Mouse (Mus musculus) thymus, postnatal 14 days (tissue): ENCODE results near the gene Sh3rf1.

Source experiments
- DNase-seq: peaks from one replicate; pipeline ENCODE4 v3.0.0; 2021

Sh3rf1 gene

GRCm38 (mm10) chr8:61224380-61225092 lies 864 bp downstream of the Sh3rf1 start:
- DNase-seq: peak; percentile 71

DNA sequence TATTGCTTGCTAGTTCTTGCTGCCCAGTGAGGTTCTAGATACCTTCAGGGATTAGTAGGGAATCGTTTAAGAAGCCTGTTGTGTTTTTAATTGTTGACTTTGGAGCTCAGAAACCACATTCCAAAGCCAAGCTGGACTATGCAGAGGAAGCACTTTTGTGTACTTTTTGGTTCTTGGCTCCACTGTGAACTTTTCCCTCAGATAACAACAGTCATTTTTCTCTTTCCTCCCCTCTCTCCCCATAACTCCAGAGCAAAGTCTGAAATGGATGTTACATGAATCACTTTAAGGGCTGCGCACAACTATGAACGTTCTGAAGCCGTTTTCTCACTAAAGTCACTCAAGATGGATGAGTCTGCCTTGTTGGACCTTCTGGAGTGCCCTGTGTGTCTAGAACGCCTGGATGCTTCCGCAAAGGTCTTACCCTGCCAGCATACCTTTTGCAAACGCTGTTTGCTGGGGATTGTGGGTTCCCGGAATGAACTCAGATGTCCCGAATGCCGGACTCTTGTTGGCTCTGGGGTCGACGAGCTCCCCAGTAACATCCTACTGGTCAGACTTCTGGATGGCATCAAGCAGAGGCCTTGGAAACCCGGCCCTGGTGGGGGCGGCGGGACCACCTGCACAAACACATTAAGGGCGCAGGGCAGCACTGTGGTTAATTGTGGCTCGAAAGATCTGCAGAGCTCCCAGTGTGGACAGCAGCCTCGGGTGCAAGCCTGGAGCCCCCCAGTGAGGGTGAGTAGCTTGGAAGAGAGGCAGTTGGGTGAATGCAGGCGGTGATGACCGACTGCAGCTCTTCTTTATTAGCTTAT lies 2.1 kb downstream of the Sh3rf1 start:
- peak; percentile 6 for DNase-seq

DNA sequence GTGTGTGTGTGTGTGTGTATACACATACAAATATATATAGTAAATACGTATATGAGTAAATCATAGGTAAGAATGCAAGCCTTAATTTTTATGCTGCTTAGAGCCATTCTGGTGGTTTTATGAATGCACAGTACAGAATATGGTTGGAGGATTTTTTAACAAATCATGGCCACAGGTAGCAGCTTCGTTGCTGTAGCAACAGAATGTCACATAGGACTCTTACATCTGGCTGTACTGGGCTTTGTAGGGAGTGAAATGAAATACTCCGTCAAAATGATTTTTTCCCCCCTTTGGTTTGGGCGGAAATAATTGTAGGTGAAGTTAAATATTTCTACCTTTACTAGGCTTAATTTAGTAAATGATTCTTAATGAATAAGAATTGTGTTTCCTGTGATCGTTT lies 3.0 kb downstream of the Sh3rf1 start:
- DNase-seq: no peak

GRCm38 (mm10) chr8:61228678-61229077 lies 5.0 kb downstream of the Sh3rf1 start:
- no peak for DNase-seq

- no peak for DNase-seq
These were observed 6.0 kb downstream of the Sh3rf1 start for GRCm38 (mm10) chr8:61229511-61230195.

DNA sequence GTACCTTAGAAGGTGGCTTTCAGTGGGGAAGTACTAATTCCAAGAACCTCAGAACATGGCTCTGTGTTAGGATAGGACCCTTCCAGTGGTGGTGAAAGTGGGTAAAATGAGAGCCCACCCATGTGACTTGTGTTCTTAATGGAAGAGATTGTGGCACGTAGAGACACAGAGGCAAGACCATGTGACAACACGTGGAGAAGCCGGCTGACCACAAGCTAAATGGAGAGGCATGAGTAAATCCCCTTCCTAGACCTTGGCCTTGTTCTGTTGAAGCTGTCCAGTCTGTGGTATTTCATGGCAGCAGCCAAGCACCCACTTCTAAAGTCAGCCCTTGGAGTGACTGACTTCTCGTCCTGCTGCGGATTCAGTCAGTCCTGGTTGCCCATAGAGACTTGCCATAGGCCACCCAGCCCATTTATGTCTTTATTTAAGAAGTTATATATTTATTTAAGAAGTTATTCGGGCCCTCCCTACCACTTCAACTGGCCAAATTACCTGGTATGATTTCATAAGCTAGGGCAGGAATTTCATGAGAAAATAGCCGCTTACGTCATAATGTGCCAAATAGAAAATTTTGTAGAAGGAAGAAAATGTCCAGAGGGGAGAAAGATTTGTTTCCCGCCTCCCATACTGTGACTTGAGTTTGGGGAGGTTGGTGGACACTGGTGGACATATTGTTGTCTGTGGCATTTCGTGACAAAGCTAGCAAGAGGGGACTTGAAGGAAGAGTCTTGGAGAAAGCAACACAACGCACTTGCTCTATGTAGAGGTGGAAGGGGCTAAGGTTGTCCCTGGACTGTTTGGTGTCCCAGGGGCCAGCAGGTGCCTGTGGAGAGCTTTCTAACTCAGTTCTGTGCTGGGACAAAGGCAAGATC lies 7.4 kb downstream of the Sh3rf1 start:
- no peak for DNase-seq

- DNase-seq: no peak
These were observed 11.8 kb downstream of the Sh3rf1 start for GRCm38 (mm10) chr8:61235499-61235898.

DNA sequence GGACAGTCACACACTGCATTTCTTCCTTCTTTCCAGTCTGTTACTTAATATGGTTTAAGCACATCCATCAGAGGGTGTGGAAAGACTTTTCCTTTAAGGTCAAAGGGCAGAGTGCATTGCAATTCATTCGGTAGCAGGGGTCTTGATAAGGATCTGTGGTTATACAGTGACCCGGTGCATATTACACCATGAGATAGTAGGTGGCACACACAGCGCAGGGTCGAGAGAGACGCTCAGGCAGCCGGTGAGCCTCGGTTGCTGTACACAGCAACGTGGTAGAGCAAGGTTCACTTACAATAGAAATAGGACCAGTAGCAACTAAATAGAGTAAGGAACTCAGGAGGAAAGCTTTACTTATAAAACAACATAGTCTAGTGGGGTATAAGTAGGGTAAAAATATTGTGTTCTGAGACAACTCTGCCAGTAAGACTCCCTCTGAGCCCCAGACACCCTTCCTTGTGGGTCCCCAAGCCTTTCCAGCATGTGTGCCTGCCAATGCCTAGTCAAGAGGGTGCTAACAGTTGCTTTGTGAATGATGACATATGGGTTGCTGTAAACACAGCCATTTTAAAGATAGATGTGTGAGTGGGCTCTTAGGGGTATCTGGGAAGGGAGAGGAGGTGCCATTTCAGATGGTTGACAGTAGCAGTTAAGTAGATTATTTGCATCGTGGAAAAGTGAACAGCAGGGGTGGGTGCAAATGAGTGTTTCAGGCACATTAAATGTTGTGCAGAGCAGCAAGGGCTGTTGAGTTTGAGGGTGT lies 13.0 kb downstream of the Sh3rf1 start:
- DNase-seq: no peak

DNA sequence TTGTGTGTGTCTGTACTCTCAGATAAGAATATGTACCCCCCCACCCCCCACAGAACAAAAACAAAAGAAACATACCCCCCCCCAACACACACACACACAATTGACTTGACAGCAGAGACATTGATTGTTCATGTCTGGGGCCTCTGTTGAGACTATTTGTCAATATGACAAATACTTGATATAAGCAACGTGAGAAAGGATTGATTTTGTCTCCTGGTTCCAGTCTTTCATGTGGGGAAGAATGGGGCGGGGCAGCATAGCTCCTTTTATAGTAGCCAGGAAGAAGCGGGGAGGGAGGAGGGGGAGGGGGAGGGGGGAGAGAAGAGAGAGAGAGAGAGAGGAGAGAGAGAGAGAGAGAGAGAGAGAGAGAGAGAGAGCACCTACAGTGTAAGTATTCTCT lies 15.9 kb downstream of the Sh3rf1 start:
- DNase-seq: no peak

DNA sequence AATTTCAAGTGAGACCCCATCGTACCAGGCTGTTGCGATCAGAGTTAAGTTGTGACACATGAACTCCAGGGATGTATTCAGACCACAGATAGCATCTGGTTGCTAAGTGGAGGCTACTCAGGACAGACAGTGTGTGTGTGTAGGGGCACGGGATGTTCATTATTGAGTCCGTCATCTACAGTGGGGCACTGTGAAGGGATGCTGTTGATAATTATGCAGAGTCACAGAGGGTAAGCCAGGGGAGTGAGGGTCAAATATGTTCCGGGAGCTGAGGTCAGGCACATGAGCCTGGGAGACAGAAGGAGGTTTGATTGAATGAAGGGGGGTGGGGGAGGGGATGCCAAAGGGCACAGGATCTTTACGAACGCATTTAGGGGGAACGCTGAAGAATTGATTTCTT lies 17.6 kb downstream of the Sh3rf1 start:
- no peak for DNase-seq

- no peak for DNase-seq
These were observed 19.2 kb downstream of the Sh3rf1 start for GRCm38 (mm10) chr8:61242896-61243295.

DNA sequence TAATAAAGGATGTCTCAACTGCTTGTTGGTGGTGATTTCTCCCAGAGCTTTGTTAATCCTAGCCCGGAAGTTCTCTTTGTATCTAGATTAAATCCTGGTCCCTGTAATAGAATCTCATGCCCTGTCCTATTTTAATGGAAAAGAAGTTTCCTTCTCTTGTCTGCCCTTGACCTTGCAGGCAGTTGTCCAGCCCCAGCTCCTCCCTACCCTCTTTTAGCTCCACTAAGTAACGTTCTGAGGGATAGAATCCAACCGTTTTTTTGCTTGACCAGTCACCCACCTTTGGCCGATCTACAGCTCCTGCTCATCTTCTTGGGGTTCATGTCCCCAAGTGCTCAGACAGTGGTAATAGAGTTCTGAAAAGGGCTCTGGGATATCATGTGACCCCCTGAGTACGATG lies 19.8 kb downstream of the Sh3rf1 start:
- no peak for DNase-seq

DNA sequence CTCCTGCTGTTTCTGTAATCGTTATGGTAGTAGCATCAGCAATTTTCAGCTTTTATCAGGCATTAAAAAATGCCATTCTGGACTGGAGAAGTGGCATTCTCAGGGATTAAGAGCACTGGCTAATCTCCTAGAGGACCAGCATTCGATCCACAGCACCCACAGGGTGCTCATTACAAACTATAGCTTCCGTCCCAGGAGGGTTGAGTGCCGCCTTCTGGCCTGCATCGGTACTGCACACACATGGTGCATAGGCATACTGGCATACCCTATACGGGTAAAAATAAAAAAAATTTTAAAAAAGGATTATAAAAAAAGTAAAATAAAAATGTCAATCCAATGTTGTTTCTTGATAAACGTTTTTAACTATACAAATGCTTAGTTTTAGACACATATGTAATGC lies 20.5 kb downstream of the Sh3rf1 start:
- no peak for DNase-seq

GRCm38 (mm10) chr8:61247270-61248025 lies 23.8 kb downstream of the Sh3rf1 start:
- no peak for DNase-seq

- DNase-seq: no peak
These were observed 25.8 kb downstream of the Sh3rf1 start for GRCm38 (mm10) chr8:61249511-61249910.

- no peak for DNase-seq
These were observed 30.5 kb downstream of the Sh3rf1 start for GRCm38 (mm10) chr8:61254196-61254595.

GRCm38 (mm10) chr8:61258828-61259227 lies 35.2 kb downstream of the Sh3rf1 start:
- DNase-seq: no peak

GRCm38 (mm10) chr8:61259526-61259925 lies 35.9 kb downstream of the Sh3rf1 start:
- DNase-seq: no peak

GRCm38 (mm10) chr8:61260530-61260929 lies 36.9 kb downstream of the Sh3rf1 start:
- DNase-seq: no peak

GRCm38 (mm10) chr8:61261374-61261773 lies 37.7 kb downstream of the Sh3rf1 start:
- no peak for DNase-seq

DNA sequence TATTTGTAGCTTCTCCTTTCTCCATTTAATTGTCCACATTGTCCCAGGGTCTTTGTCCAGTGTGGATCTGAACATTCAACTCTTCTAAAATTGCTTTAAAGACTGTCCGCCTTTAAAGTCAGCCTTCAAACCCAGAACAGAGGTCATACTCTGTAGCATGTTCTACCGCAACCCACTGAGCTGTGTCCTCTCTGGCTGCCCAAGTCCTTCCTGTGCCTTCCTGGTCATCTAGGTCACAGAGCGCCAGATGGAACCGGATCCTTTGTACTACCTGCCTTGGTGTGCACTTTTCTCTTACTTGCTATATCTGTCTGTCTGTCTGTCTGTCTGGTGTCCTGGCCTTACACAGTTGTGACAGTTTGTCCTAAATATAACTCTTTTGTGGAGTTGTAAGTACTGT lies 40.0 kb downstream of the Sh3rf1 start:
- no peak for DNase-seq
